Mouse (Mus musculus): Measurements from ENCODE around the gene Sgms1. TPM values are rescaled to one million over a fixed set of nuclear protein-coding genes. Genes with fewer than 3 reads are reported as not detected.

Sgms1 gene
- total RNA-seq, 1 experiment from 2014 or later = 87.0 TPM

GRCm38 (mm10) chr19:32210450-32211292, 178.8 kb downstream of the Sgms1 start:
- peak; percentile 85 for DNase-seq

DNA sequence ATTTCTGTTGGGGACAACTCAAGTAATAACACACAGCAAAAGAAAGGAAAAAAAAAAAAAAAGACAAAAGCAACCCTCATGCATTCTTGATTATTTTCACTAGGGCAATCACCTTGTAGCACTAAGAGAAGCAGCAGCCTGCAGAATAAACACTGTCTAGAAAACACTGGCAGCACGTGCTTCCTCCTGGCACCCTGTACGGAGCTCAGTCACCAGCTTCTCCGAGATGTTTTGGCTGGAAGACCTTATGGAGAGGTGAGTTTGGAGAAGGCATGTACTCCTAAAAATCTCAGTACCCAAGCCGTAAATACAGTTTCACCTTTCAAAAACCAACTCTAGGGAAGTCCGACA, 179.4 kb downstream of the Sgms1 start:
- DNase-seq = no peak

DNA sequence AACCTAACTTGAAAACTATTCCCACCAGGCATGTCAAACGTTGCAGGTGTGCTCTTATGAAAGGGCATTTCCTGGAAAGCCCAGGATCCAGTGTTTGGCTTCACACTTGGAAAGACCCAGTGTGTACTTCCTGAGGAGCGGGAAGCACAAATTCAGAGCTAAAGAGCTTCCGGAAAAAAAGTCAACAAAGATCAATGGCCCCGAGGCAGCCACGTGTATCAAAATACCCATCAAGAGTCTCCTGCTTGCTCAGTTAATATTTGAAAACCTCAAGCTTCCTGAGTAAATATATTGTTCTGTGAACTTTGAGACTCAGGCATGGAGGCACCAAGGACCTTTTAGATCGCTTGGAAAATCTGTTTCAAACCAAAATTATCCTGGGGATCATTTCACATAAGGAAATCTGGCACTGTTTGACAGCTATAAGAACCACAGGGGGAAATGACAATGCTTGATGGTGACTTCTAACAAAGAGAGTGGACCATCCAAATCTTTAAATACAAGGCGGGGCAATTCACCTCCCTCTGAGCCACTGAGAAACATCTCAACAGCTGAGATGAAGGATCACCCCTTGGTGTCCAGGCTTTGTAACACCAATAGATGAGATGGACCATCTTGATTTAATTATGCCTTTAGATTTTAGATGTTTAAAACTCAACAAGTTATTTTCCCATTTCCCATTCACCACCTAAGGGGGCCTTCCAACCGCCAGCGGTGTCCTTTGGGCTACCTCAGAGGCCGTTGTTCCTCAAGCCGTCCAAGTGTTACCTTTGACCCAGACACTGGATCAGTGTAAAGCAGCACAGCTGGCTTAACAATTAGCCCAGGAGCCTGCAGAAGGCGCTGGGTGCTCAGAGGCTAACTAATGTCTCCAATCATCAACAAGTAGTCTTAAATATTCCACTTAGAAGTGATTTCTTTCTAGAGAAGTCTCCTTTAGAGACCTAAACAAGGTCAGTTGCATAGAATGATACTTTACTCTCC, 187.1 kb downstream of the Sgms1 start:
- no peak for DNase-seq

DNA sequence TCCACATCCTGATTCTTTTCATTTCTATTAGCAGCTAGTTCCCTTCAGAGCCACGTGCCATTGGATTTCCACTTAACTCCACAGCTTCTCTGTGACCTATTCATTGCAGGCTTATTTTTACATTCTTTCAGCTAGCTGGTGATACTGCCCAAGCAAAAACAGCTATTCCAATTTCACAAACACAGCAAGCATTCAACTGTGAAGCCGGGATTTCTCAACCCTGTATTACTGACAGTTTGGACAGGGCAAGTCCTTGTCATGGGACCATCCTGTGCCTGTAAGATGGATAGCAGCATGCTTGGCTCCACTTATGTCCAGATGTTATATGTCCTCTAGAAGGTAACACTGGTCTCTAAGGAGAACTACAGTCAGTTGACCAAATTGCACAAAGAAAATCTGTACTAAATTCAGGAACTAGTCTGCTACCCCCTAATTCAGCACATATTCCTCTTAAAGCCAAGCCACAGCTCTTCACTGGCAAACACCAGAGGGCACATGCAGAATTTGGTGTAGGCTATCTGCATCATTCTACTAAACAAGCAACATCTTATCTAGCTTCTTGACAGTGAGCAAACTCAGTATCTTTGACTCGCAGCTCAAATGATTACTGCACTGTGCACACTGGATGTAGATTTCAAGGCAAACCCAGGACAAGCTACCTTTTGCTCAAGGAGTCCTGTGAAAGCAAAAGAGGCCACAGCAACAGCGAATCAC, 189.5 kb downstream of the Sgms1 start:
- no peak for DNase-seq

DNA sequence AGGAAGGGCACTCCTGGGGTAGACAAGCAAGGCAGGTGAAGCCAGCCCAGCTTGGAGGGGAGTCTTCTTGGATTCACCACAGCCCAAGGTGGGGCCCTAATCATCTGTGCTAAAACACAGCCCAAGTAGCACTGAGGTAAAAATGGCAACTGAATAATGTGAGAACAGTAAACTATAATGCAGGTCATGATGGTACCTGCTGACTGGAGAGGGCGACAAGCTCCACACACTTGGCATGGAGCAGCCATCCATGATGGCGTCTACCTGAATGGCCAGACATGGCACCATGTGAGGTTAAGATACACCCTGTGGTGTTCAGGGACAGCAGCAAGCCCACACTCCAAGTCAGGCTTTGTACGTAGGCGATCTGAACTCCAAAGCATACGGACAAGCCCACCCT, 190.4 kb downstream of the Sgms1 start:
- no peak for DNase-seq

DNA sequence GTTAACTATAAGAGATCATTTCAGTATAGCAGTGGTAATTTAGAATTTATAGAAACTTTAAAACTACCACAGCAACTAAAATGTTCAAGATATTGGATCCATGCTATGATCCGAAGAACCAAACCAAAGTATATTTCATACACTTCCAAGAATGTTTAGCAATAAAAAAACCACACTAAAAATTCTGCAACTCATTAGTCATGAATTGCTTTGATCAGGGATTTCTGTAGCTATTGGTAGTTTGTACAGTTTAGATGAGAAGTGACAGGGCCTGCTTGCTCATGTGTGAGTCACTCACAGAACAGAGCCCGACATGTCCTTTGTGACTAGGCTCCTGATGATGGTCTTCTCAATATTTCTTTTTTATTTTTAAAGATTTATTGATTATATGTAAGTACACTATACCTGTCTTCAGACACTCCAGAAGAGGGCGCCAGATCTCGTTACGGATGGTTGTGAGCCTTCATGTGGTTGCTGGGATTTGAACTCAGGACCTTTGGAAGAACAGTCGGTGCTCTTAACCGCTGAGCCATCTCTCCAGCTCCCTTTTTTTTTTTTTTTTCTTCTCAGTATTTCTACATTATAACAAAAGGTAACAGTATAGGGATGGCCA, 190.9 kb downstream of the Sgms1 start:
- DNase-seq = no peak

GRCm38 (mm10) chr19:32196976-32197819, 192.3 kb downstream of the Sgms1 start:
- DNase-seq = no peak

GRCm38 (mm10) chr19:32196222-32196621, 193.3 kb downstream of the Sgms1 start:
- DNase-seq = no peak

DNA sequence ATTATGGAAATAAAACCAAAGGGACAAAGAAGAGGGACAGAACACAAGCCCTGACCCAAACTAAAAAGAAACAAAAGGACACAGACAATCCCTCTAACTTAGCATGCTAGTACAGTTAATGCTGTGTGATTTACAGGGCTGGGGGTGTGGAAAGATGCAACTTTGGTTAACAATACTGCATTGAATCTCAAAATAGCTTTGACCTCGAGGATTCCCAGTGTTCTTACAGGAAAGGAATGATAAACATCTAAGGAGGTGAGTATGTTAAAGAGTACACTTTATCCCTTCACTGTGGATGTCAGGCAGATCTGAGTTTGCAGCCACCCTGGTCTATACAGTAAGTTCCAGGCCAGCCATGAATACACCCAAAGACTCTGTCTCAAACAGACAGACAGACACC, 194.7 kb downstream of the Sgms1 start:
- no peak for DNase-seq

DNA sequence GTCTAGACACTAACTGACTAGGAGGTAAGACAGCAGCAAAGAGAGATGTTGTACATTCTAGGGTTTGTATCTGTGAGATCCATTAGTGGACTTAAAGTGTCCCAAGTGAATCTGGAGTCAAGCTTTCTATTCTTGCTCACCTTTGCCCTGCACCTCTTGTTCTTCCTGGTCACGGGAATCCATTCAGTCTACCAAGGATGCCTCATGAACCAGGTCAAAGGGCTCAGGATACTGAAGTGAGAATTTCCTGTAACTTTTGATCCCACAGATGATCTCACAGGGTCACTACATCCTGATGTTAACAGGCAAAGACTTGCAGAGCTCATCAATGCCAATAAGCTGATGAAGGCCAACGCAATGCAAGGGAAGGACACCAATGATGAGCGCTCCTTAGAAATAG, 195.4 kb downstream of the Sgms1 start:
- no peak for DNase-seq

DNA sequence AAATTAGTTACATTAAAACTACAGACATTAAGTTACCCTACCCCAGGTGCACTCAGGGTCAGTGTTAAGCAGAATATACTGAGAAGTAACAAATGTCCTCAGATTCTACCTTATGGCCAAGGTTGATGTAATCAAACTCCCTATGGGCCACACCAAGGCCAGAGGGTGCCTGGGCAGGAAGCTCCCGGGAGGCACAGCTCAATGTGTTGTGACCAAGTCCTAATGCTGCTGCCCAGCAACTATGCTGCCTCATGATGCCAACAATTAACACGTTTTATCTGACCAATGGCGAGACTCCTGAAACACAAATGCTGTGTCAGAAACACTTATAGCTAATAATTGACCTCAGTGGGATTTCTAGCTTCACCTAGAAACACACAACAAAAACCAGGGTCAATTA, 197.9 kb downstream of the Sgms1 start:
- DNase-seq = no peak

- DNase-seq = no peak
Measured at GRCm38 (mm10) chr19:32189961-32190360, 199.6 kb downstream of the Sgms1 start.

- DNase-seq = no peak
Measured at GRCm38 (mm10) chr19:32189036-32189436, 200.5 kb downstream of the Sgms1 start.

DNA sequence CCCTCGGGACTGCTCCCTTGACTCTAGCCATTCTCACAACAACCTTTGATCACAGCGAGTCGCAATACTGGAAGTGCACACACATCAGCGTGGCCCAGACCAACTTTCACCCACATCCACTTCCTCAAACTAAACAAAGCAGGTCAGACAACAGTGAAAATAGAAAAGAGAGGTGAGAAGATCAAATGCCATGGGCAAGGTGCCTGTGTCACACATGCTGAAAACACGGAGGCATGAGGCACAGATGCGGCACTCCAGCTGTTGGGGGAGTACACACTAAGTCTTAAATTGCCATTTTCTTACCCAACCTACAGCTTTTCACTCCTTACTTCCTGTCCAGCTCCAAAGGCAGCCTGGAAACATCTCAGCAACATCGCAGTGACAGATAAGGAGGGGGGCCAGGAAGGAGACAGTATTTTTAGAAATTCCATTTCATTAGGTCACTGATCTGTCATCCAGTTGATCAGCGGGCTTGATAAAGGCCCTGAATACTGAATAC, 202.9 kb downstream of the Sgms1 start:
- no peak for DNase-seq

DNA sequence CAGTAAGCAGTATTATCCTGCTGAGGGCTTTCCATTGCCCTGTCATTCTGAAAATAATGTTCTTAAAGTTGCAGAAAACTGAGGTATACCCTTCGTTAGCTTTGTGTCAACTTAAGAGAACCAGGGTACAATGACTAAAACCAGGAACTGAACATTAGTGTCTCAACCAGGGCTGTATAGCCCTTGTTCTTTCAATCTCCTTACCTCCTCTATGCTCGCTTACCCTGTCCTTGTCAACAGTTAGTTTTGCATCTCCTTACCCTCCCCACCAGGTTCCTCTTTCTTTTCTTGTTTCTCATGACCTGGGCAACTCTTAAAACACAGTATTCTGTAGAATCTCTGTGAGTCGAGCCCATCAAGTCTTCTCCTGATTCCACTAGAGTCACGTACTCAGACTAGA, 206.5 kb downstream of the Sgms1 start:
- DNase-seq = no peak

DNA sequence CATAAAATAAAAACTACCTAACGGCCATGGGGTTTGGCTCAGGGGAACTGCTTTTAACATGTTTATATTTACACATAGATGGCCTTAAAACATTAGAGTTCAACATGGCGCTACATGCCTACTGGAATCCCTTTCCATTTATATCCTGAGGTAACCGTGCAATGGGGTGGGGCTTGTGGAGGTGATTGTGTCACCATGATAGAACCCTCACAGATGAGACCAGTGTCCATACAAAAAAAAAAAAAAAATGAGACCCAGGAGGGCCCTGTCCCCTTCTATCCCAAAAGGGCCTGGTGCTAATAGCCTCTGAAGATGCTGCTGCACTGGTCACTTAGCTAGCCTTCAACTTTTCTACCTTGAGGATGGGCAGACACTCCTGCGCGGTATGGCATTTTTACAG, 207.0 kb downstream of the Sgms1 start:
- no peak for DNase-seq

DNA sequence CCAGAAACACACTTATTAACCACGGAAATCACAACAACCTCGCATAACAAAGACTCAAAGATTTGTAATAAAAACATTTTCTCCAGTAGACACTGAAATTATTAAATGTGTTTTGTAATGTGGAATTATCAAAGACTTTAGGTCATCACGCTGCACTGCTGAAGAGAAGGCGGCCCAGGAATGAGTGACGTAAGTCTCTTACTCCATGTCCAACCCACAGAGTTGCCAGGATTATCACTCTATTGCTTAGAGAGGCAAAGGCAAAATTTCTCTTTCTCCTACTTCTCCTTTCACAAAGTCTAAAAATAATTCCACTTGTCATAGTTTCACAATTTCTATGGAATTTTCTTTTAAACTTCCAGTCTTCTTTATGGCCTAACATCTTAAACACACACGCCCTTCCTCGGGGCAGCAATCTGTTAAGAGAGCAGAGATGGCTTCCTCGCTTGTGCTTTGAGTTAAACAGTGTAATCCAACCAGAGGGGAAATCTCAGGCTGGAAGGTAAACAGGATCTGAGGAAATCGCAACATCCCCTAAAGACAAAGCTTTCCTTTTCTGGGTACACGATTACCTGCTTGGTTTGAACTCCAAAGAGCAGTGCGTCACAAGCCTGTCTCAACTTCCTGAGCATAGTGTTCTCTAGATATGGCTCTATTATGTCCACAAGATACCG, 207.7 kb downstream of the Sgms1 start:
- no peak for DNase-seq

GRCm38 (mm10) chr19:32180756-32181674, 208.5 kb downstream of the Sgms1 start:
- peak; percentile 65 for DNase-seq

- no peak for DNase-seq
Measured at GRCm38 (mm10) chr19:32179978-32180413, 209.5 kb downstream of the Sgms1 start.

Measured in adrenal gland, postnatal 25 days (tissue).